Mouse (Mus musculus): ENCODE results near the gene Orai1.
A peak's percentile ranks its signal among the peaks of the same experiment; 100 is the strongest.
"Not testable (repeated sequence)": the region's sequence is repeated elsewhere in the genome, so short reads cannot be mapped to it uniquely, and the experiment has no call there.

Orai1 gene

GRCm38 (mm10) chr5:123059757-123060520, 45.1 kb downstream of the Orai1 start:
- no peaks in the 10 kb centered on the region for H3K36me3 ChIP-seq (ENCODE audit: control insufficient read depth, insufficient read depth, low read length, poor library complexity, severe bottlenecking)
- peak; percentile 79 for DNase-seq (ENCODE audit: low read depth, low spot score)
- H3K27me3 ChIP-seq (ENCODE audit: control insufficient read depth, insufficient read depth, low read length, poor library complexity, severe bottlenecking): no peaks in the 10 kb centered on the region

DNA sequence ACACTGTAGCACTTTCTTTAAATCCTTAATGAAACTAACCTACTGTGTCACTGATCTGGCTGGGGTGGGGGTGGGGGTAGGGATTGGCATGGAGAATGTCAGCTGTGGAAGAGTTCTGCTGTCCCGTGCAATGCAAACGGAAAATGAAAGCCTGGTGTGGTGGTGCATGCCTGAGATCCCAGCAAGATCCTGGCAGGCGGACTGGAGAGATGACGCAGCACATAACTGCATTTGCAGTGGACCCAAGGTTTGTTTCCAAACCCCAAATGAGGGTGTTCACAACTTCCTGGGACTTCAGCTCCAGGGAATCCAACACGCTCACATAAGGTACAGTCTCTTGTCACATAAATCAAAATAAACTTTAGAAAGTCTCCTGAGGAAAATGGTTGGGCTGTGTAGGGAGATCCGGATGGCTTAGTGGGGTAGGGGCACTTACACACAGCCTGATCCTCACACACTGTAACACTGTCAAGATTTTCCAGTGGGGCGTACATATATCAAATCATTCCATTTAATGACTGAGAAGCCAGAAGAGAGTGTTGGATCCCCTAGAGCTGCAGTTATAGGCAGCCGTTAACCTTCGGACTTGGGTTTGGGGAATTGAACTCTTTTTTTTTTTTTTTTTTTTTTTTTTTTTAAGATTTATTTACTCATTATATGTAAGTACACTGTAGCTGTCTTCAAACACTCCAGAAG, 46.0 kb downstream of the Orai1 start:
- DNase-seq (ENCODE audit: low read depth, low spot score): no peak
- Histone ChIP-seq H3K36me3 (ENCODE audit: control insufficient read depth, insufficient read depth, low read length, poor library complexity, severe bottlenecking) (no peaks in the 10 kb centered on the region), H3K27me3 (ENCODE audit: control insufficient read depth, insufficient read depth, low read length, poor library complexity, severe bottlenecking) (no peaks in the 10 kb centered on the region)

DNA sequence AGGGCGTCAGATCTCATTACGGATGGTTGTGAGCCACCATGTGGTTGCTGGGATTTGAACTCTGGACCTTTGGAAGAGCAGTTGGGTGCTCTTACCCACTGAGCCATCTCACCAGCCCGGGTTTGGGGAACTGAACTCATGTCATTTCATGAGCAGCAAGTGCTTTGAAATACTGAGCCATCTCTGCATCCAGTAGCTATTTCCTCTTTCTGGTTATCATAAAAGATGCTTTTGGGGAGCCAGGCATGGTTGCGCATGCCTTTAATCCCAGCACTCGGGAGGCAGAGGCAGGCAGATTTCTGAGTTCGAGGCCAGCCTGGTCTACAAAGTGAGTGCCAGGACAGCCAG, 46.5 kb downstream of the Orai1 start:
- peak; percentile 72 for DNase-seq (ENCODE audit: low read depth, low spot score)
- H3K36me3 ChIP-seq (ENCODE audit: control insufficient read depth, insufficient read depth, low read length, poor library complexity, severe bottlenecking): not testable (repeated sequence)

GRCm38 (mm10) chr5:123063141-123063540, 48.3 kb downstream of the Orai1 start:
- Histone ChIP-seq H3K27me3 (ENCODE audit: control insufficient read depth, insufficient read depth, low read length, poor library complexity, severe bottlenecking) (no peaks in the 10 kb centered on the region), H3K36me3 (ENCODE audit: control insufficient read depth, insufficient read depth, low read length, poor library complexity, severe bottlenecking) (no peaks in the 10 kb centered on the region)
- no peak for DNase-seq (ENCODE audit: low read depth, low spot score)

More for the DNA sequence above, 46.5 kb downstream of the Orai1 start:
- not testable (repeated sequence) for H3K27me3 ChIP-seq (ENCODE audit: control insufficient read depth, insufficient read depth, low read length, poor library complexity, severe bottlenecking)

DNA sequence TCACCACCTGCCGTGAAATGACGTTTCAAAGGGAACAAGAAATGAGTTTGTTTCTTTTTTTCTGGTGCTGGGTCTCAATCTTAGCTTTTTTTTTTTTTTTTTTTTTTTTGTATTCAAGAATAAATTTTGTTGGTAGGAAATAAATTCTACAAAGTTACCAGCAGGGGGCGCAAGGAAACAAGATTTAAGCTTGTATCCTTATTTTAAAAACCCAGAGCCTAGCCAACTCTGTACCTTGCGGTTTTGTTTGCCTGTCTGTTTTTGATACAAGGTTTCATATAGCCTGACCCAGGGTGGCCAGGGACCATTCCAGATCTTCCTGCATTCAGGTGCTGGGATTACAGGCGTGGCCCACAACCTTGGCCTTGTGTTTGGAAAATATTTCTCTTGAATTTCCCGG, 49.3 kb downstream of the Orai1 start:
- Histone ChIP-seq H3K36me3 (ENCODE audit: control insufficient read depth, insufficient read depth, low read length, poor library complexity, severe bottlenecking) (no peaks in the 10 kb centered on the region), H3K27me3 (ENCODE audit: control insufficient read depth, insufficient read depth, low read length, poor library complexity, severe bottlenecking) (no peaks in the 10 kb centered on the region)
- peak; percentile 92 for DNase-seq (ENCODE audit: low read depth, low spot score)

GRCm38 (mm10) chr5:123067395-123067995, 52.6 kb downstream of the Orai1 start:
- Histone ChIP-seq H3K27me3 (ENCODE audit: control insufficient read depth, insufficient read depth, low read length, poor library complexity, severe bottlenecking) (no peaks in the 10 kb centered on the region), H3K36me3 (ENCODE audit: control insufficient read depth, insufficient read depth, low read length, poor library complexity, severe bottlenecking) (no peaks in the 10 kb centered on the region)
- DNase-seq (ENCODE audit: low read depth, low spot score): peak; percentile 75

- no peak for DNase-seq (ENCODE audit: low read depth, low spot score)
- Histone ChIP-seq H3K27me3 (ENCODE audit: control insufficient read depth, insufficient read depth, low read length, poor library complexity, severe bottlenecking) (no peaks in the 10 kb centered on the region), H3K36me3 (ENCODE audit: control insufficient read depth, insufficient read depth, low read length, poor library complexity, severe bottlenecking) (no peaks in the 10 kb centered on the region)
Observed at GRCm38 (mm10) chr5:123068115-123068514, 53.2 kb downstream of the Orai1 start, which contains the start of gene Tmem120b. TSS of gene Tmem120b (plus strand) at chr5:123068415.

DNA sequence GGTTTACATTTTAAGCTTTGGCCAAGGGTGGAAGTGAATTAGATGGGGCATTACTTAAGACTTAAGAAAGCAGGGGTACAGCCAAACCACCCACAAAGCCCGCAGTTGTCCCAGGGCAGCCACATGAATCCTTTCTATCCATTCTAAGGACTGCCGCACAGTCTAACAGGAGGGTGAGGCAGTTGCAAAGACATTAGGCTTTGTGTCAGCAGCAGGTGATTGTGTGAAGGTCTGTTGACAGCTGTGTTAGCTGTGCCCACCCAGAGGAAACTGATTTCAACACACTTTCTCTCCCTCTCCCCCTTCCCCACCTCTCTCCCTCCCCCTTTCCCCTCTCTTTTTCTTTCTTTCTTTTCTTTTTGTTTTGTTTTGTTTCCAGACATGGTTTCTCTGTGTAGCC, 53.8 kb downstream of the Orai1 start:
- Histone ChIP-seq H3K27me3 (ENCODE audit: control insufficient read depth, insufficient read depth, low read length, poor library complexity, severe bottlenecking) (no peaks in the 10 kb centered on the region), H3K36me3 (ENCODE audit: control insufficient read depth, insufficient read depth, low read length, poor library complexity, severe bottlenecking) (no peaks in the 10 kb centered on the region)
- no peak for DNase-seq (ENCODE audit: low read depth, low spot score)

DNA sequence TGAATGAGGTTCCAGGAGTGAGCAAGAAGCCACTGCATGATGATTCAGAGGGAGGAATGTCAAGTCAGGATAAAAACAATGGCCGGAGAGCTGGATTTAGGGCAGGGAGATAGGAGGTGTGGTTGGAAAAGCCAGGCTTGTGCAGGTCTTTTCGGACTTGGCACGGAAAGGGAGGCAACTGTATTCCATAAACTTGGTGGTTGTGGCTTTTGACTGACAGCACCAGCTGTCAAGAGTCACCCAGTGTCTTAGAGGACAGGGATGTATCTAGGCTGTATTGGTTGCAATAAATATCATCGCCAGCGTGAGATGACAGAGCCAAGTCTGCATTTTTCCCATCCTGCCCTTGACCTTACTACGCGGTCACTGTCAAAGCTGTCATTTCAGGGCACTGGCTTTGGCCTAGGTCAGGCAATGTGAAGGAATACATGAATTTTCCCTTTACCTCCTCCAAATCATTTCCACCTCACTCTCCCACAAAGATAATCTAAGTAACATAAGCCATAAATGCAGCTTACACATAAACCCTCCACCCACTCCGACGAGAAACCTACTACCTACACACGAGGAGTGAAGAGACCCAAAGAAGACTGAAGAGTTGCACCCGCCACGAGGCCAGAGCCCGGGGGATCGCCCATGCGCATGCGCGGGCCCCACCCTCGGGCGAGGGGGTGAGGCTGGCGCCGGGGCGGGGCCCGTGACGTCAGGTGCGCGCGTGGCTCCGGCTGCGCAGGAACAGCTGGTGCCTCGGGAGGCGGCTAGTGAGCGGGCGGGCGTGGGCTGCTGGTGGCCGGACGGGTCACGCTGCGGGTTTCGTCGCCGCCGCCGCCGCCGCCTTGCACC, 60.9 kb downstream of the Orai1 start:
- Histone ChIP-seq H3K36me3 (ENCODE audit: control insufficient read depth, insufficient read depth, low read length, poor library complexity, severe bottlenecking) (no peaks in the 10 kb centered on the region), H3K27me3 (ENCODE audit: control insufficient read depth, insufficient read depth, low read length, poor library complexity, severe bottlenecking) (no peaks in the 10 kb centered on the region)
- peak; percentile 96 for DNase-seq (ENCODE audit: low read depth, low spot score)

DNA sequence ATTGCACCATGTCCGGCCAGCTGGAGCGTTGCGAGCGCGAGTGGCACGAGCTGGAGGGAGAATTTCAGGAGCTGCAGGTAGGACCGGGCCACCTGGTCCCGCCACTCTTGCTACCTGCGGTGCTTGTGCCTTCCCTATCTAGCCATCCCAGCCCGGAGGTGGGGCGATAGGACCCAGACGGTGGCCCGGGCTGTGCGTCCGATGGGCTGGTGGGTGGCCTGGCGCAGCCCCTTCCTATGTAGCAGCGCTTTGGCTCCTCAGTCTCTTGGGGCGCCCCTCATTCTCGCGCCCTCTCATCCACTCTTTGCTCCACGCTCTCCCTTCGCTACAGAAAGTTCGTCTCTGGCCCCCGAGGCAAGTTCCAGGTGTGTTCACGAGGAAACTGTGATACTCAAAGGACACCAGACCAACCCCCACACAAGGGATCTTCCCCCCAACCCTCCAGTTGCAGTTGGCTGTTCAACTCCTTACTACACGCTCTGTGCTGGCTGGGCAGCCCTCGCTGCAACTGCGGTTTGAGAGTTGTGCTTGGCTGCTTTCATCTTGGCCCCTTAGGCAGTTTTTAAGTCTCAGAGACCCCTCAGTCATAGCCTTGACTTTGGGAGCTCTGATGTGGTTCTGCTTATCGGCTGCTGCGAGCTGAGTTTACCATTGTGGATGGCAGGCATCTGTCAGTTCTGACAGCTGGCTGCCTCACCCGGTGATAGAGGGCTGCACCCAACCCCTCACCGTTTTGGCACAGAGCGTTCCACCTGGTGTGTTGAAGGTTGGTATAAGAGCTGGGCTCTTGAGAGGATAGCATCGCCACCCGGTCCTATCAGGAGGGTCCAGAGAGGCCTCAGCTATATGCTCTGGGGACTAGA, 61.8 kb downstream of the Orai1 start:
- DNase-seq (ENCODE audit: low read depth, low spot score): peak; percentile 39
- H3K27me3 ChIP-seq (ENCODE audit: control insufficient read depth, insufficient read depth, low read length, poor library complexity, severe bottlenecking): no peaks in the 10 kb centered on the region
- no peaks in the 10 kb centered on the region for H3K36me3 ChIP-seq (ENCODE audit: control insufficient read depth, insufficient read depth, low read length, poor library complexity, severe bottlenecking)

GRCm38 (mm10) chr5:123079568-123079967, 64.7 kb downstream of the Orai1 start:
- no peak for DNase-seq (ENCODE audit: low read depth, low spot score)
- H3K27me3 ChIP-seq (ENCODE audit: control insufficient read depth, insufficient read depth, low read length, poor library complexity, severe bottlenecking): no peaks in the 10 kb centered on the region

DNA sequence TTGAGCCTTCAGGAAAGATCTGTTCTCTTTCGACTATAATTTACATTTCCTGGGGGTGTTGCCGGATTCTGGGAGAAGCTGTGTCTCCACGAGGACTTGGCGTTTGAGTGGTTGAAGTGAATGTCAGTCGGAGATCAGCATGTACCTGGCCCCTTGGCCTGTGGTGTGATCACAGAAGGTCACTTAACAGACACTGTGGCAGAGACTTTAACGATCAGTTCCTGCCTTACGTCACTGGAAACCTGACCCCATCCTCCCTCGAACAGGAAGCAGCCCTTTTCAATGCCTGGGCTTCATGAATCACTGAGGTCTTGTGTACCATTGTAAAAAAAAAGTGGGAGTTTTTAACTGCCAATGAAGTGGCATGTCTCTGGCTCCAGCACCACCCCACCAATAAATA, 65.2 kb downstream of the Orai1 start:
- no peaks in the 10 kb centered on the region for H3K36me3 ChIP-seq (ENCODE audit: control insufficient read depth, insufficient read depth, low read length, poor library complexity, severe bottlenecking)
- peak; percentile 48 for DNase-seq (ENCODE audit: low read depth, low spot score)
- no peaks in the 10 kb centered on the region for H3K27me3 ChIP-seq (ENCODE audit: control insufficient read depth, insufficient read depth, low read length, poor library complexity, severe bottlenecking)

More at GRCm38 (mm10) chr5:123079568-123079967, 64.7 kb downstream of the Orai1 start:
- no peaks in the 10 kb centered on the region for H3K36me3 ChIP-seq (ENCODE audit: control insufficient read depth, insufficient read depth, low read length, poor library complexity, severe bottlenecking)
